Mouse (Mus musculus): Measurements from ENCODE around the gene Exosc9. TPM values are rescaled to one million over a fixed set of nuclear protein-coding genes. Genes with fewer than 3 reads are reported as not detected.

Exosc9 gene
- polyA plus RNA-seq (2014; fragmentation: Nextera tagmentation; extraction: Ambion mirVana), result 55.8 and 60.5 TPM in 2 replicates

DNA sequence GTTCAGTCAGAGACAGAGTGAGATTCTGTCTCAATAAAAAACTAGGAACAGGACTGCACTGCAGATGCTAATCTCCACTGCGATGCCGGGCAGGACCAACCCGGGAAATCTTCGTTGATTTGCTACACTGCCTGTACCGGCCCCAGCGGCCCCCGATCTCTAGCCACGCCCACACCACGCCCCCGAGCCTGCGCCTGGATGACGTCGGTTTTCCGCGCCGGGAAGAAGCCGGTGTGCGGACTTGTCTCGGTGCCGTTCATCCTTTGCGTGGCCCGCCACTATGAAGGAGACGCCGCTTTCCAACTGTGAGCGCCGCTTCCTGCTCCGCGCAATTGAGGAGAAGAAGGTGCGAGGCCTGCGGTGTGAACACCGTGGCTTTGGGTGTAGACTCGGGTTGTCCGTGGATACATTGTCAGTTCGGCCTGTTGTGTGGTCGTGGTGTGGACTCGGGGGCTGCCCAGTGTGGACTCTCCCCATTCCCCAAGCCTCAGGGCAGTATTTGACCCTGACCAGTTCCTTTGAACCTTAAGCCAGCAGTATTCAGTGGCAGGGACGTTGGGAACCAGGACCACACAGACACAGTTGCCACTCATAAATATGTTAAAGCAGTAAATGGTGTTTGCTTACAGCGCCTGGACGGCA is at the start of gene Exosc9:
Gene Exosc9 (plus strand): TSS at position 201 of the 642 bp plus-strand sequence.
- H3K4me3 ChIP-seq (ENCODE audit: low read depth, low read length), result peak within 1 kb of the TSS; percentile 92
- H3K9ac ChIP-seq (replicated peaks; ENCODE audit: low read depth, low read length), result peak within 1 kb of the TSS; percentile 65
- H3K4me1 ChIP-seq (ENCODE audit: control insufficient read depth, insufficient read depth, low read length), result 0 out of 2 replicates have a peak, but pooled peaks cover 5% of the 10 kb centered on the region
- WGBS, result under 1% methylated on average over 39 of the region's 39 CpGs
- peak; percentile 94 for ATAC-seq (ENCODE audit: insufficient number of reproducible peaks, insufficient read depth, low FRiP score, low read depth)
- peaks cover 22% of the 10 kb centered on the region; the same call in 1 of the 2 replicates for H3K36me3 ChIP-seq (ENCODE audit: control insufficient read depth, insufficient read depth, low read length)
- H3K27ac ChIP-seq (ENCODE audit: low read length), result peak within 1 kb of the TSS; percentile 39; the same call in 1 of the 2 replicates
- no peaks in the 10 kb centered on the region for H3K27me3 ChIP-seq (ENCODE audit: control insufficient read depth, insufficient read depth, low read length)
- H3K9me3 ChIP-seq (ENCODE audit: control insufficient read depth, low read depth, low read length), result no peaks in the 10 kb centered on the region
- H3K4me2 ChIP-seq (replicated peaks; ENCODE audit: low read depth, low read length), result peak within 1 kb of the TSS; percentile 88

DNA sequence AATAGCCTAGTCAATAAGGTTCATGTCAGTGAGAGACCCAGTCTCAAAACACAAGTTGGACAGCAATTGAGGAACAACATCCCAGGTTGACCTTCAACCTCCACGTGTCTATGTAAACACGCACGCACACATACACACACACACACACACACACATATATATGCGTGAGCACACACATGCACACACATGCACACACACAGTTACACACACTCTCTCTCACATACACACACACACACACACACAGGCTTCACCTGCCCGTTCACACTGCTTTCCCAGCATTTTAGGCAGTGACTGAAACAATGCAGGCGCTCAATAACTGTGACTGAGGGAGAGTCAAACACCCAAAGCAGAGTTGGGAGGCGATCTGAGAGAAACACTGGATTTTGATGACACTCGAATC is 47.1 kb upstream of the Exosc9 start:
- WGBS, result 89% methylated on average over 8 of the region's 8 CpGs
- no peak overlapping the region for H3K4me2 ChIP-seq (replicated peaks; ENCODE audit: low read depth, low read length)
- no peaks in the 10 kb centered on the region for H3K9me3 ChIP-seq (ENCODE audit: control insufficient read depth, low read depth, low read length)
- no peaks in the 10 kb centered on the region for H3K36me3 ChIP-seq (ENCODE audit: control insufficient read depth, insufficient read depth, low read length)
- H3K4me1 ChIP-seq (ENCODE audit: control insufficient read depth, insufficient read depth, low read length), result no peaks in the 10 kb centered on the region
- no peak overlapping the region for H3K27ac ChIP-seq (ENCODE audit: low read length)
- no peak overlapping the region for H3K4me3 ChIP-seq (ENCODE audit: low read depth, low read length)
- no peak for ATAC-seq (ENCODE audit: insufficient number of reproducible peaks, insufficient read depth, low FRiP score, low read depth)
- no peaks in the 10 kb centered on the region for H3K27me3 ChIP-seq (ENCODE audit: control insufficient read depth, insufficient read depth, low read length)
- no peak overlapping the region for H3K9ac ChIP-seq (replicated peaks; ENCODE audit: low read depth, low read length)

DNA sequence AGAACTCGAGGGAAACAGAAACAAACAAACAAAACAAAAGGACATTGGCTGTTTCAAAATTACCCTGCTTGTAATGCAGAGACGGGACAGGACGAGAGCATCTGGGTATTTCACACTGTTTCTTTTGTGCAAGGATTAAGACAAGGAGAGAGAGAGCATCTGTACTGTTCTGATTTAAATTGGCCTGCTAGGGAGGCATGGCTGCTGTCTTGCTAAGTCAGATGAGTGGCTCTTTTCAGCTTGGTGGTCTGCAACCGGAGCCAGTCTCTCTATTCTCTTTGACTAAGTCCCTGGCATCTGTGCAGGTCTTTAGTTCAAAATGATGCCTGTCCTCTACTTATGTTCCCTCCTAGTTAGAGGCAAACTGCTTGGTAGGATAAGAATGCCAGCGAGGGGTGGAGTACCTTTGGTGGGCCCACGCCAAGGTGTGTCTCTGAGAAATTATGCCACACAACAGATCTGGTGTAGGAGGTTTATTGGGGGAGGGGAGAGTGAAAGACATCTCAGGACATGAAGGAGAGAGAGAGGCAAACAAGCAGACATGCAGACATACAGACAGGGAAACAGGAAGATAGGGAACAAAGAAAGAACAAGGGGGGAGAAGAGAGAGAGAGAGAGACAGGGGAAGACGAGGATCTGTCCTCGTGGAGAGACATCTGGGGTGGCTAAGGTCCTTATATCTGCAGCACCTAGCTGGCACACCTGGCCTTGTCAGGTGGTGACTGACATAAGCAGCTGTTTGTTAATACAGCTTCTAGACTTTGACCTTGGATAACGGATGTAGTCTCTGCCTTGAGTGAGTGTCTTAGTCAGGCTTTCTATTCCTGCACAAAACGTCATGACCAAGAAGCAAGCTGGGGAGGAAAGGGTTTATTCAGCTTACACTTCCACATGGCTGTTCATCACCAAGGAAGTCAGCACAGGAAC is 46.3 kb upstream of the Exosc9 start:
- 67% methylated on average over 10 of the region's 10 CpGs for WGBS
- H3K4me1 ChIP-seq (ENCODE audit: control insufficient read depth, insufficient read depth, low read length), result no peaks in the 10 kb centered on the region
- H3K9me3 ChIP-seq (ENCODE audit: control insufficient read depth, low read depth, low read length), result no peaks in the 10 kb centered on the region
- H3K9ac ChIP-seq (replicated peaks; ENCODE audit: low read depth, low read length), result no peak overlapping the region
- H3K36me3 ChIP-seq (ENCODE audit: control insufficient read depth, insufficient read depth, low read length), result no peaks in the 10 kb centered on the region
- H3K27me3 ChIP-seq (ENCODE audit: control insufficient read depth, insufficient read depth, low read length), result no peaks in the 10 kb centered on the region
- H3K4me2 ChIP-seq (replicated peaks; ENCODE audit: low read depth, low read length), result no peak overlapping the region
- H3K4me3 ChIP-seq (ENCODE audit: low read depth, low read length), result no peak overlapping the region
- ATAC-seq (ENCODE audit: insufficient number of reproducible peaks, insufficient read depth, low FRiP score, low read depth), result no peak
- no peak overlapping the region for H3K27ac ChIP-seq (ENCODE audit: low read length)

DNA sequence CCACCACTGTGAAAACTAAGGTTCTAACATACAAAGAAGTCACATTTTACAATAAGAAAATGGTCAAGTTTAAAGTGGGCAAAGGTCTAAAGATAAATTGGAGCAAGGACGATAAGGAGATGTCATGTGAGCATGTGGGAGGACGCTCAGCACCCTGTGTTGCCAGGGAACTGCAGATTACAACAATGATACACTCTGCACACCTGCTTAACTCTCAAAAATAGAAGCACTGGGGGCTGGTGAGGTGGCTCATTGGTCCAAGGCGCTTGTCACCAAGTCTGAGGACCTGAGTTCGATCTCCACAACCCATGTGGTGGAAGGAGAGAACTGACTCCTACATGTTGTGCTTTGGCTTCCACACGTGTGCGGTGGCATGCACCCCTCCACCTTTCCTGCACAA is 40.9 kb upstream of the Exosc9 start:
- Histone ChIP-seq H3K4me3 (ENCODE audit: low read depth, low read length) (no peak overlapping the region), H3K4me2 (replicated peaks; ENCODE audit: low read depth, low read length) (no peak overlapping the region), H3K27me3 (ENCODE audit: control insufficient read depth, insufficient read depth, low read length) (no peaks in the 10 kb centered on the region), H3K4me1 (ENCODE audit: control insufficient read depth, insufficient read depth, low read length) (no peaks in the 10 kb centered on the region), H3K9ac (replicated peaks; ENCODE audit: low read depth, low read length) (no peak overlapping the region), H3K27ac (ENCODE audit: low read length) (no peak overlapping the region), H3K36me3 (ENCODE audit: control insufficient read depth, insufficient read depth, low read length) (no peaks in the 10 kb centered on the region), H3K9me3 (ENCODE audit: control insufficient read depth, low read depth, low read length) (no peaks in the 10 kb centered on the region)
- no peak for ATAC-seq (ENCODE audit: insufficient number of reproducible peaks, insufficient read depth, low FRiP score, low read depth)
- WGBS, result 78% methylated on average over 6 of the region's 6 CpGs

DNA sequence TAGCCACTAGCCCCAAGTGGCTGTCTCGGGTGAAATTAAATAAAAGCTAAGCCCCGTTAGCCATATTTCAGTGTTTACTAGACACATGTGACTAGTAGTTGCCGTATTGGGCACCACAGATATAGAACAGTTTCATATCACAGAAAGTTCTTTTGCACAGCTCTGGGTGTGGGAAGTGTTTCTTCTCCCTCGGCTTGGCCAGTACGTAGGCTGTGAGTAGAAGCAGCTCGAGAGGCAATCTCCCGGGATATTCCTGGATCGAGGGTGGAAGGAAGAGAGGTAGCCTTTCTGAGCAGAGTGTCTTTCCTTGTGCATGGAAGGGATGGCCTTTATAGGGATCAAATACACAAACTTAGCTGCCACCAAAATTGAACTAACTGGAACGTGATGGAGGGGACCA is 36.2 kb upstream of the Exosc9 start:
- Histone ChIP-seq H3K27ac (ENCODE audit: low read length) (no peak overlapping the region), H3K4me1 (ENCODE audit: control insufficient read depth, insufficient read depth, low read length) (0 out of 2 replicates have a peak, but pooled peaks cover 5% of the 10 kb centered on the region), H3K4me3 (ENCODE audit: low read depth, low read length) (no peak overlapping the region), H3K9me3 (ENCODE audit: control insufficient read depth, low read depth, low read length) (no peaks in the 10 kb centered on the region), H3K36me3 (ENCODE audit: control insufficient read depth, insufficient read depth, low read length) (no peaks in the 10 kb centered on the region), H3K27me3 (ENCODE audit: control insufficient read depth, insufficient read depth, low read length) (peaks cover 7% of the 10 kb centered on the region; the same call in 1 of the 2 replicates), H3K4me2 (replicated peaks; ENCODE audit: low read depth, low read length) (no peak overlapping the region), H3K9ac (replicated peaks; ENCODE audit: low read depth, low read length) (no peak overlapping the region)
- WGBS, result 89% methylated on average over 9 of the region's 9 CpGs
- ATAC-seq (ENCODE audit: insufficient number of reproducible peaks, insufficient read depth, low FRiP score, low read depth), result no peak

DNA sequence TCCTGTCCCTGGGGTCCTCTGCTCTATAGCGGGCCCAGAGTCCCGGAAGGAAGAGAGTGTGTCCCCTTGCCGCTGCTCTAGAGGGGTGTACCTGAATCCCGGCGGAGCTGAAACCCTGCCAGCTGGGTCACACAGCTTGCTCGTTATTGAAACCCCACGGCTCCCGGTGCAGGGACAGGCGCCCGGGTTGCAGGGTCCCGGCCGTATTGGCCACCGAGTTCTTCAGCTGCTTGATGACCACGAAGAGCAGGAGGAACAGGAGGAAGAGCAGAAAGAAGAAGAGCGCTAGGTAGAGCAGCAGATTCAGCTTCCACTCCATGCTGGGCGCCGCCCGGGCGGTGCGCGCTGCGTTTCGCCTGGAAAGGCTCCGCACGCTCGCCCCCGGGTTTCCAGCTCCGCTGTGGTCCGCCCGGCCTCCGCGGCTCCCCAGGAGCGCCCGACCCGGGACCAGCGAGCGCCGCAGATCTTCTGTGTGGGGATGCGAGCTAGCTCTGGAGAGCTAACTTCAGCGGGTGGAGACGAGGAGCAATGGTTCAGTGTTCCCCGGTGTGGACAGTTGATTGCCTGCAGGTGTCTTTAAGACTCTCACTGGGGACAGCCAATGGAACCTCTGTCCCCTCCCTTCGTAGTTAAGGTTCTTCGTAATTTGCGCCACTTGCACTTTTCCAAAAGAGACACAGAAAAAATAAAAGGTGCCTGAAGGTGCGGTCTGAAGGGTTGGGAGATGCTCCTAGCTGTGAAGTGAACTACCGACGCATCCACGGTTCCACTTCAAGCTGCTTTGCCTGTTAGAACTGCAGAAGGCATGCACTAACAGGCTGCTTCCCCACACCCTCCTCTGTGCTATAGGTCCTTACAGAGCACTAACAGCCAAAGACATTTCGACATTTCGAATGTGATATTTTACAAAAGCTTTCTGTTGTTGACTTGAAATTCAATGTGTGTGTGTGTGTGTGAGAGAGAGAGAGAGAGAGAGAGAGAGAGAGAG is 31.0 kb upstream of the Exosc9 start, which contains the start of gene Gm11549:
Gene Gm11549 (minus strand): TSS at position 741 of the 988 bp plus-strand sequence.
- peak within 1 kb of the TSS; percentile 88 for H3K4me2 ChIP-seq (replicated peaks; ENCODE audit: low read depth, low read length)
- ATAC-seq (ENCODE audit: insufficient number of reproducible peaks, insufficient read depth, low FRiP score, low read depth), result peak; percentile 65; the same call in 1 of the 2 replicates
- H3K9ac ChIP-seq (replicated peaks; ENCODE audit: low read depth, low read length), result 0 out of 2 replicates have a peak within 1 kb of the TSS, but pooled peaks have one; percentile 7
- peak within 1 kb of the TSS; percentile 42 for H3K4me3 ChIP-seq (ENCODE audit: low read depth, low read length)
- no peaks in the 10 kb centered on the region for H3K9me3 ChIP-seq (ENCODE audit: control insufficient read depth, low read depth, low read length)
- no peak within 1 kb of the TSS for H3K27ac ChIP-seq (ENCODE audit: low read length)
- H3K27me3 ChIP-seq (ENCODE audit: control insufficient read depth, insufficient read depth, low read length), result peaks cover 7% of the 10 kb centered on the region; the same call in 1 of the 2 replicates
- H3K36me3 ChIP-seq (ENCODE audit: control insufficient read depth, insufficient read depth, low read length), result no peaks in the 10 kb centered on the region
- 0 out of 2 replicates have a peak, but pooled peaks cover 5% of the 10 kb centered on the region for H3K4me1 ChIP-seq (ENCODE audit: control insufficient read depth, insufficient read depth, low read length)
- 1% methylated on average over 51 of the region's 51 CpGs for WGBS

DNA sequence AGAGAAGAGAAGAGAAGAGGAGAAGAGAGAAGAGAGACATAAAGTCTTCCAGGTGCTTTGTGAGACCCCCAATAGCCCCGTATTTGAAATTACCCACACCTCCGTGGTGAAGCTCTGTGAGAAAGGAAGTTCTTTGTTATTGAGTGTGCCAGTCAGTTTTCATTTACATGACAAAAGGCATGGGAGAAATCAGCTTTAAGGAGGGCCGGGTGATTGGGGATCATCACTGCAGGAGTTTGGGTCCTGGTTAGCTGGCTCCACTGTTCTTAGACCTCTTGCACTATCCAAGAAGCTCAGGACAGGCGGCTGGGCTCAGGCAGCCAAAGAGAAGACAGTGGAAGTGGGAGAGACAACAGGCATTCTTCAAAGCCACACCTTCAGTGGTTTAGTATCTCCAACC is 30.3 kb upstream of the Exosc9 start:
- Histone ChIP-seq H3K4me1 (ENCODE audit: control insufficient read depth, insufficient read depth, low read length) (0 out of 2 replicates have a peak, but pooled peaks cover 5% of the 10 kb centered on the region), H3K4me2 (replicated peaks; ENCODE audit: low read depth, low read length) (no peak overlapping the region), H3K9ac (replicated peaks; ENCODE audit: low read depth, low read length) (no peak overlapping the region), H3K27me3 (ENCODE audit: control insufficient read depth, insufficient read depth, low read length) (peaks cover 7% of the 10 kb centered on the region; the same call in 1 of the 2 replicates), H3K4me3 (ENCODE audit: low read depth, low read length) (no peak overlapping the region), H3K27ac (ENCODE audit: low read length) (no peak overlapping the region), H3K9me3 (ENCODE audit: control insufficient read depth, low read depth, low read length) (no peaks in the 10 kb centered on the region), H3K36me3 (ENCODE audit: control insufficient read depth, insufficient read depth, low read length) (no peaks in the 10 kb centered on the region)
- 11% methylated on average over 4 of the region's 4 CpGs for WGBS
- ATAC-seq (ENCODE audit: insufficient number of reproducible peaks, insufficient read depth, low FRiP score, low read depth), result no peak
